Mouse (Mus musculus): ENCODE data around the gene Cyren.

DNA sequence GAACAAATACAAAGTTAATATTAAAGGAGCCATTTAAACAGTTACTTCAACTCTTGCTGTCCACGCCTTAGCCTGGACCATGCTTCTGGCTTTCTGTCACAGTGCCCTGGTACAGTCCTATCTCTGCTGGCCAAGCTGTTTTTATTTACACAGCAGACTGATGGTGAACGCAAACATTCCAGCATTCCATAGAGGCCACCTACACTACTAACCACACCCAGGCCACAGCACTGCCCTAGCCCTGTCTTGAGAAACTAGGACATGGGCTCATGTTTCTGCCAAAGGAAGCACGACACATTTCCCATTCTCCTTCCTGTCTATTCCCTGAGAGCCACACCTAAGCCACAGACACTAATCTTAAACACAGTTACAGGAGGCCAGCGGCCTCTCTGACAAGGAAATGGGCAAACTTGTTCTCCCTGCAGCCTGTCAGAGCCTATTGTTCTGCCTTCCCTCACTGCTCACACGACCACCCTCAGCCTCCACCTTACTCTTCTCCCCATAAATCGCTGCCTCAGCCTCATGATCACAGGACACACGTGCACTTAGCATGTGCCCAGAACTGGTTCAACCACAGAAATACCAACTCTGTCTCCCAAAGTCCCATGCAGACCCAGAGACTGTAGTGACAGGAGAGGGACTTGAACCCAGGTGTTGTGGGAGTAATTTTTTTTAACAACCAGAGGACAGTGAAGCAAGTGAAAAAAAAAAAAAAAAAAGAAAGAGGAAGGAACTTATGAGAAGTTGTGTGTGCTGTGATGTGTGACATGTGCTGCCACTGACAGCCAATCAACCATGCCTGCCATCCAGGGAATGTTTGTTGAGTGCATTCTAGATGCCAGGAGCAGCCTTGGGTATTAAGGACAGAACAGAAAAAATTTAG lies 11.9 kb downstream of the Cyren start:
- TF ChIP-seq MEF2A (IDR thresholded peaks at IDR 0.05; ENCODE audit: borderline replicate concordance, low read depth, low read length): no peak
- no peak for TF ChIP-seq POLR2A (IDR thresholded peaks at IDR 0.05; ENCODE audit: low read depth, low read length)
- no peak for TF ChIP-seq CTCF (conservative IDR thresholded peaks at IDR 0.05 in 1 of 2, IDR thresholded peaks at IDR 0.05 in 1 of 2; ENCODE audit: low read depth in 2 of 2, low read length in 2 of 2)
